ENCODE assay signal across 1 mouse cellular context in the genomic region with DNA sequence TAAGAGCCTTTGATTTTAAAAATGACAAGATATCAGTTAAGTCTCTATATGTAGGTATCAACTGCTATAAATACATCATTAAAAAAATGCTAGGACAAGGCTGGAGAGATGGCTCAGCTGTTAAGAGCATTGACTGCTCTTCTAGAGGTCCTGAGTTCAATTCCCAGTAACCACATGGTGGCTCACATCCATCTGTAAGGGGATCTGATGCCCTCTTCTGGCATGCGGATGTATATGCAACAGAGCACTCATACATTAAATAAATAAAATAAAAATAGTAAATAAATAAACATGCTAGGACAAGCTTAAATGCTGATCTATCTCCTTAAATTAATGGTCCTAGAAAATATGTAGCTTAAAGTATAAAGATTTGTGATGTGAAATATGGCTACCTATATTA.
TF ChIP-seq lines count a peak whose summit lies in the region.

No protein-coding gene starts in this region.

TF ChIP-seq in MEL, 35 proteins besides CTCF, POLR2A, EP300 and RAD21 (continued from another document):
- TF ChIP-seq USF2 (IDR thresholded peaks at IDR 0.05; ENCODE audit: borderline replicate concordance in 1 of 2, insufficient read depth in 1 of 2, low read depth in 1 of 2, low read length in 2 of 2): no peak
- peak; percentile 21 for TF ChIP-seq ZC3H11A (IDR thresholded peaks at IDR 0.05; ENCODE audit: low read depth, low read length)
- TF ChIP-seq MEF2A (IDR thresholded peaks at IDR 0.05; ENCODE audit: extremely low read depth, insufficient replicate concordance, low read depth, low read length, poor library complexity, severe bottlenecking): no peak
- no peak for TF ChIP-seq E2F4 (IDR thresholded peaks at IDR 0.05; ENCODE audit: borderline replicate concordance, low read depth, low read length)
- TF ChIP-seq ELF1 (IDR thresholded peaks at IDR 0.05; ENCODE audit: low read depth, low read length): no peak
- TF ChIP-seq ZMIZ1 (IDR thresholded peaks at IDR 0.05; ENCODE audit: low read depth, low read length): no peak
- TF ChIP-seq KAT2A (conservative IDR thresholded peaks at IDR 0.05; ENCODE audit: low read depth, low read length): no peak
- TF ChIP-seq CHD2 (IDR thresholded peaks at IDR 0.05; ENCODE audit: low read length): no peak
